ENCODE assay signal across 8 mouse cellular contexts in genomic region chr8:8689454-8690145, GRCm38 (mm10). TPM values are rescaled to one million over a fixed set of nuclear protein-coding genes. Genes with fewer than 3 reads are reported as not detected.
A peak's percentile ranks its signal among the peaks of the same experiment; 100 is the strongest.
DNase-seq lines count a peak whose midpoint lies in the region; ATAC-seq lines count a peak whose summit lies in the region.

No protein-coding gene starts in this region.

- no peaks in the 10 kb centered on the region for H3K9me3 ChIP-seq in hindbrain, embryonic 14.5 days (ENCODE audit: control insufficient read depth, low read length)

- ATAC-seq in hindbrain, embryonic 14.5 days (ENCODE audit: low FRiP score), result peak; percentile 75

- H3K4me2 ChIP-seq in hindbrain, embryonic 14.5 days (replicated peaks), result peak overlapping the region; percentile 90

- 2% methylated on average over 64 of the region's 68 CpGs for WGBS in hindbrain, embryonic 14.5 days

- H3K27me3 ChIP-seq in hindbrain, embryonic 14.5 days (ENCODE audit: control insufficient read depth, insufficient read depth, low read length), result no peaks in the 10 kb centered on the region

- peak overlapping the region; percentile 66 for H3K4me3 ChIP-seq in hindbrain, embryonic 14.5 days (replicated peaks; ENCODE audit: low read length)

- H3K9ac ChIP-seq in hindbrain, embryonic 14.5 days, result peak overlapping the region; percentile 93

- H3K4me1 ChIP-seq in hindbrain, embryonic 14.5 days (replicated peaks; ENCODE audit: control insufficient read depth, insufficient read depth, low read length), result peaks cover 40% of the 10 kb centered on the region

- peak overlapping the region; percentile 96 for H3K27ac ChIP-seq in hindbrain, embryonic 14.5 days

- no peaks in the 10 kb centered on the region for H3K36me3 ChIP-seq in hindbrain, embryonic 14.5 days (replicated peaks; ENCODE audit: control insufficient read depth, insufficient read depth)

- DNase-seq in NIH3T3 (ENCODE audit: low read depth), result peak; percentile 78
- peak; percentile 75 to 79 for DNase-seq in cerebellum, postnatal 10 days
- peak; percentile 15 to 60 for DNase-seq in frontal cortex, postnatal 25 days (ENCODE audit: low spot score in 2 of 2)
- peak; percentile 67 for DNase-seq in hindbrain, embryonic 14.5 days (ENCODE audit: low spot score)
- DNase-seq in left cerebral cortex, adult 11 months (ENCODE audit: low spot score), result peak; percentile 35
- DNase-seq in lung, postnatal 36 days, result peak; percentile 70
- DNase-seq in retina, postnatal 7 days (ENCODE audit: low read depth, low spot score), result peak; percentile 43
- peak; percentile 80 for DNase-seq in thymus, postnatal 4 days

RNA-seq across cellular contexts. Expression of gene Arglu1, which starts 0.7 kb away (rescaled TPM):
- polyA plus RNA-seq in hindbrain, embryonic 14.5 days (2014; fragmentation: Nextera tagmentation; extraction: Ambion mirVana), result 136 and 155 TPM in 2 replicates

RNA-seq across cellular contexts. Expression of gene Efnb2, which starts 28.6 kb away (rescaled TPM):
- 21.9 and 23.8 TPM in 2 replicates for polyA plus RNA-seq in hindbrain, embryonic 14.5 days (2014; fragmentation: Nextera tagmentation; extraction: Ambion mirVana)

Comparison
In these comparisons a context has a peak if more than half of its experiments do, and no peak if none do; other contexts are left out.
1. Peak in every context shown above with its lines: DNase-seq, ATAC-seq, H3K4me3 ChIP-seq and H3K27ac ChIP-seq.